Mouse (Mus musculus) ovary, postnatal 36 days (tissue): Measurements from ENCODE around the gene Esp18.

Experiments
- DNase-seq: peaks from one replicate; pipeline ENCODE4 v3.0.0; 2022; ENCODE audit warnings: low spot score, mixed read lengths

Esp18 gene

DNA sequence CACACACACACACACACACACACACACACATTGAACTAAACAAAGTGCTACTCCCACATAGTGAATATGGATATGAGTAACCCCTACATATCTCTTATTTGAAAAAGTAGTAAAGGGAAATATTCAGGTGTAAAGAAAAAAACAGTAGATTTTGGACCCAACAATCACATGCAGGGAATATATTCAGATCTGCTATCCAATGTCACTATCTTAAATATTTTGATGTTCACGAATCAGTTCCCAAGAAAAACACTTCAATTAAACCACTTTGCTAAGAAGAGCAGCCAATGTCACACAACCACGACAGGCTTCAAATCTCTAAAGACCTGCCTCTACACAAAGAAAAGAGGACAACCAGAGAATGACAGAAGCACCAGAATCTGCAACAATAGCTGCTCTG, at the start of gene Esp18:
Esp18 (plus strand) TSS at position 301 of the 400 bp plus-strand sequence.
- no peak for DNase-seq

DNA sequence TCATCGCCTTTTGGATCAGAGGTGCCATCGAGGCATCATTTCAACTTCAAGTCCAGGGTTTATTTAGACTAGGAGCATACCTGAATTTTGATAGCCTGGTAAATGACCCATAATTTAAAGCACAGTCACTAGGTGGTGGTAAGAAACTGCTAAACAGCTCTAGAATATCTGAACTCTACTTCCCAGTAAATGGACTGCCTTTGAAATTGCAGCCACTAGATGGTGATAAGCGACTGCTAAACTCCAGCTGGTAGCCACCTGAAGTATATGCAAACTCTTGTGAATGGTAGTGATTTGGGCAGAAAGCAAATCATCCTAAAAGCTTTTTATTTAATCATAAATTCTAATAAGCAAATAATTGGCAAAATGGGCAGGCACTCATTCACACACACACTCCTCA, 42.8 kb upstream of the Esp18 start:
- no peak for DNase-seq
